Mouse (Mus musculus): ENCODE results near the gene Lhx8. TPM values are rescaled to one million over a fixed set of nuclear protein-coding genes. Genes with fewer than 3 reads are reported as not detected.

The Lhx8 gene
- total and polyA plus RNA-seq, 3 experiments: 0.16 TPM; not detected in 2

DNA sequence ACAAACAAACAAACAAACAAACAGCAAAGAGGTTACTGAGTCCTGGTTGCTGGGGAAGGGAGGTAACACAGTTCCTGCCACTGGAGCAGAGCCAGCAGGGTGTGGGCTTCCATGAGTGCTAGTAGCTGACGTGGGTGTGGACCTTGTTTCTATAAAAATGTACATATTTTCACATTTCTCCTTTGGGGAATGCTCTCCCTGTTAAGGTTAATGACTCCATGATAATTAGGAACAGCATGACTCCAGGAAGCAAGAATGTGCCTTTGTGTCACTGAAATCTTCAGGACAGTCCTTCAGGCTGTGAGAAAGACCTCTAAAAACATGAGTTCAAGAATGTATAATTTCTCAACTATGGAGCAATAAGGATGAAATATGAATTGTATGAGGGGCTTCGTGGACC, 28.8 kb upstream of the Lhx8 start:
- peaks cover 33% of the 10 kb centered on the region for H3K9me3 ChIP-seq (replicated peaks)
- no peak overlapping the region for H3K4me3 ChIP-seq (ENCODE audit: low read depth, low read length)
- no peaks in the 10 kb centered on the region for H3K27me3 ChIP-seq (ENCODE audit: insufficient read depth, low read length)
- TF ChIP-seq GATA2 (IDR thresholded peaks at IDR 0.05; ENCODE audit: borderline replicate concordance, low read depth, low read length): no peak
- no peak for TF ChIP-seq CTCF (IDR thresholded peaks at IDR 0.05; ENCODE audit: low read depth, low read length)
- TF ChIP-seq GATA1 (IDR thresholded peaks at IDR 0.05; ENCODE audit: borderline replicate concordance, low read length): no peak
- TF ChIP-seq POLR2AphosphoS5 (IDR thresholded peaks at IDR 0.05; ENCODE audit: insufficient replicate concordance, low read depth, low read length): no peak
- TF ChIP-seq TAL1 (conservative IDR thresholded peaks at IDR 0.05; ENCODE audit: low read depth, low read length): no peak
- no peak for DNase-seq (ENCODE audit: low spot score)
- H3K4me1 ChIP-seq (ENCODE audit: insufficient read depth, low read depth, low read length): no peaks in the 10 kb centered on the region
- no peak for ATAC-seq (ENCODE audit: extremely low read depth, insufficient number of reproducible peaks, low FRiP score, poor library complexity, severe bottlenecking)
- H3K36me3 ChIP-seq (replicated peaks): no peaks in the 10 kb centered on the region

DNA sequence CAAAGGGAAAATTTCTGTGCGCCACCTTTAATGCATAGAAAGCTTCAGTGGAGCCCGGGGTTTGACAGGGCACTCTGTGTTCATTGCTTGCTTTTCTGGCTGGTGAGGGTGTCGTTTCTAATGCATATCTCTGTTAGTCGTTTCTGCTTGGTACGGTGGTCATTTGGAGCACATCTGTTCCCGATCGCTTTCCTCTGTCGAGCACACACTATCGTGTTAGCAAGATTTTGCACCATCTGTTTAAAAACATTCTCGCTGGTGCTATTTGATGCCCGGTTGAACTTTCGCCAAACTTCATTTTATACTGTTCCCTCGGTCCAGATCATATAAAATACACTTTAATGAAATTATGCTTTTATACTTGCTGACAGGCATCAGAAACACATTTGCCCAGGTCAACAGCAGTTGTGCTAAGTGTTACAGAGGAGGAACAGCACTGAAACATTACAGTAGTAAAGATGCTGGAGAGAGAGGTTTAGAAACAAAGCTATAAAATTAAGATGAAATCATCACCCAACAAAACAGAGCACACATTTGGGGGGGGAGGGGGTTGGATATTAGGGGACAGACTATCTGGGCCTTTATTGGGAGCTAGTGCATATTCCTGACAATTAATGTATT, 9.9 kb upstream of the Lhx8 start:
- TF ChIP-seq GATA2 (IDR thresholded peaks at IDR 0.05; ENCODE audit: borderline replicate concordance, low read depth, low read length) (no peak), TAL1 (conservative IDR thresholded peaks at IDR 0.05; ENCODE audit: low read depth, low read length) (no peak), GATA1 (IDR thresholded peaks at IDR 0.05; ENCODE audit: borderline replicate concordance, low read length) (no peak), POLR2AphosphoS5 (IDR thresholded peaks at IDR 0.05; ENCODE audit: insufficient replicate concordance, low read depth, low read length) (no peak)
- ATAC-seq (ENCODE audit: extremely low read depth, insufficient number of reproducible peaks, low FRiP score, poor library complexity, severe bottlenecking) (no peak), DNase-seq (ENCODE audit: low spot score) (no peak)
- H3K4me3 ChIP-seq (ENCODE audit: low read depth, low read length): no peak overlapping the region
- H3K4me1 ChIP-seq (ENCODE audit: insufficient read depth, low read depth, low read length): no peaks in the 10 kb centered on the region
- peaks cover 49% of the 10 kb centered on the region for H3K9me3 ChIP-seq (replicated peaks)
- no peaks in the 10 kb centered on the region for H3K27me3 ChIP-seq (ENCODE audit: insufficient read depth, low read length)
- no peaks in the 10 kb centered on the region for H3K36me3 ChIP-seq (replicated peaks)

DNA sequence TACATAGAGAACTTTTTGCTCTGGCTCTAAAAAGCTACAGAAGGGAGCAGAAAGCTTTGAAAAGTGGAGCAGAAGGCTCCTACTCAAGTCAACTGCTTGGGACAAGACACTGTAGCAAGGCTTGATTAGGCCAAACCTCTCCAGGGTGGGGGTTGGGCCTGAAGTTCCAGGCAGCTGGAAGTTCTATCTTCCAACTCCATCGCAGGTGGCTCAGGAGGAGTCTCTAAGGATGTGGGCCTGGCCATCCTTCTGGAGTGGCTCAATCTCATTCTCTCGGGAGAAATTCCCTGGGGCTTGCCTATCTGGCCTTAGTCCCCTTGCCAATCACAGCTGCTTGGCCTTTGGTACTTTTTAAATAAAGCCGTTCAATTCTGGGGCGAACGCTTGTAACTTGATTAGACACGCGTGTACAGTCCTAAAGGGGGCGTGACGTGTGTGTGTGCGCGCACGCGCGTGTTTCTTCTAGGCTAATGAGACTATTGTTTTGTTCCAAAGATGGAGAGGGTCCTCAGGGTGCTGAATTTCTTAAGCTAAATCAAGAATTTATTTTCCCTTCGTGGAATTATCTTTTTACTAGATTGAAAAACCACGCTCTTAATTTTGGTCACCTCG, 9.3 kb upstream of the Lhx8 start:
- DNase-seq (ENCODE audit: low spot score) (no peak), ATAC-seq (ENCODE audit: extremely low read depth, insufficient number of reproducible peaks, low FRiP score, poor library complexity, severe bottlenecking) (no peak)
- Histone ChIP-seq H3K9me3 (replicated peaks) (peaks cover 49% of the 10 kb centered on the region), H3K4me1 (ENCODE audit: insufficient read depth, low read depth, low read length) (no peaks in the 10 kb centered on the region), H3K4me3 (ENCODE audit: low read depth, low read length) (no peak overlapping the region), H3K36me3 (replicated peaks) (no peaks in the 10 kb centered on the region), H3K27me3 (ENCODE audit: insufficient read depth, low read length) (no peaks in the 10 kb centered on the region)
- TF ChIP-seq POLR2AphosphoS5 (IDR thresholded peaks at IDR 0.05; ENCODE audit: insufficient replicate concordance, low read depth, low read length): no peak
- no peak for TF ChIP-seq CTCF (IDR thresholded peaks at IDR 0.05; ENCODE audit: low read depth, low read length)
- TF ChIP-seq GATA2 (IDR thresholded peaks at IDR 0.05; ENCODE audit: borderline replicate concordance, low read depth, low read length): no peak

DNA sequence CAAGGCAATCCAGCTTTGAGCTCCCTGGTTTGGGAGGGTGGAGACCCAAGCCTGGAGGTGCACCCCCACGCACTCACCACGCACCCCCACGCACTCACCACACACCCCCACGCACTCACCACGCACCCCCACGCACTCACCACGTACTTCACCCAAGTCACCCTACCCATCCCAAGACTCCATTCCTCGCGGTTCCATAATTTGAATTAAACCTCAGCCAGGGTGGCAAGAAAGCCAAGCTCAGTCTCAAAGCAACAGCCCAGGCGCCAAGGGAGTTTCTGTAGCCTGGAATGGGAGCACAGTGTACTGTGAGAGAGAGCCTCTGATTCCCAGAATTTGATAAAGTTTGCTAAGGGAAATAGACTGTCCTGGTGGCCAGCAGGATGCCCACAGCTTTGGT, 4.3 kb upstream of the Lhx8 start:
- Histone ChIP-seq H3K4me1 (ENCODE audit: insufficient read depth, low read depth, low read length) (no peaks in the 10 kb centered on the region), H3K9me3 (replicated peaks) (peaks cover 66% of the 10 kb centered on the region), H3K4me3 (ENCODE audit: low read depth, low read length) (no peak overlapping the region), H3K36me3 (replicated peaks) (no peaks in the 10 kb centered on the region), H3K27me3 (ENCODE audit: insufficient read depth, low read length) (no peaks in the 10 kb centered on the region)
- DNase-seq (ENCODE audit: low spot score) (no peak), ATAC-seq (ENCODE audit: extremely low read depth, insufficient number of reproducible peaks, low FRiP score, poor library complexity, severe bottlenecking) (no peak)
- TF ChIP-seq TAL1 (conservative IDR thresholded peaks at IDR 0.05; ENCODE audit: low read depth, low read length) (no peak), POLR2AphosphoS5 (IDR thresholded peaks at IDR 0.05; ENCODE audit: insufficient replicate concordance, low read depth, low read length) (no peak), GATA1 (IDR thresholded peaks at IDR 0.05; ENCODE audit: borderline replicate concordance, low read length) (no peak)

DNA sequence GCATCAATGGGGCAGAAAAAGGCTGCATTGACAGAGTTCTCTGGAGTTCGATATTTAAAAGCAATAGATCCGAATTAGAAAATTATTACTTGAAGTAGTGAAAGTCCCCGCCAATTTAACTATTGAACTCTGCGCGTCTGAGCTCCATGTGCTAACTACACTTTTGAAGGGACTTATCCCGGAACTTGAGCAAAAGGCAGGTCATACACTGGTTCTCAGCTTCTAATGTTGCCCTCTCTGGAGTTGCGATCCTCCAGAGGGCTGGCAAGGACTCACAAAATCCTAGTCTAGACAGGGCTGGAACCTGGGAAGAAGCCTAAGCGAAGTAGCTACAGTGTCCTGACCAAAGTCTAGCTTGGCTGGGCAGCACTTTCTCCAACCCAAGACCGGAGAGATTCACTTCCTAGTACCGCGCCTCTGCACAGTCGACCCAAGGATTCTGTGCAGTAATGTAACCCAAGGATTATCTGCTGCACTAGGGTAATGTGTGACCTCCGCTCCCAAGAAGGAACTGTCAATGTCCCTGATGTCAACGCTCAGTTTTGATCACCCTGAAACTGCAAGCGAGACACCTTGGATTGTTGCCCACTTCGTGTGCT, 3.0 kb upstream of the Lhx8 start:
- no peaks in the 10 kb centered on the region for H3K4me1 ChIP-seq (ENCODE audit: insufficient read depth, low read depth, low read length)

DNA sequence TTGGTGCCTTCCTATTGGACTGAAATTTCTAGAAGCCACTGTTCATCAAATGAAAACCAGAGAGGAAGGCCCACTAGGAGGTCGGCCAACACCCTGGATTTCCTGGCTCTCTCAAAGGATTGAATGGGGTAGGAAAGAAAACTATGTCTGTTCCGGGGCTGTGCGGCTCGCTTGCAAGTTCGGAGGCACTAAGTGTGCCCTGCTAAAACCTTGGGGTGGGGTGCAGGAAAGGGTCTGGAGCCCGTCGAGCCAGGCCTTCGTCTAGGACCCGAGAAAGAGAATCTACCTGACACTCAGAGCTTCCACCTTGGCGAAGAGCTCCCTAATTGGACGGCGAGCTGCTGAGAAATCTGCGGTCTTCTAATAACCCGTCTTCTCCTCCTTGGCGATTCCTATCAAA, 2.5 kb upstream of the Lhx8 start:
- H3K4me3 ChIP-seq (ENCODE audit: low read depth, low read length): no peak overlapping the region
- H3K36me3 ChIP-seq (replicated peaks): no peaks in the 10 kb centered on the region
- no peaks in the 10 kb centered on the region for H3K27me3 ChIP-seq (ENCODE audit: insufficient read depth, low read length)
- ATAC-seq (ENCODE audit: extremely low read depth, insufficient number of reproducible peaks, low FRiP score, poor library complexity, severe bottlenecking) (no peak), DNase-seq (ENCODE audit: low spot score) (no peak)
- TF ChIP-seq POLR2AphosphoS5 (IDR thresholded peaks at IDR 0.05; ENCODE audit: insufficient replicate concordance, low read depth, low read length): no peak
- TF ChIP-seq GATA1 (IDR thresholded peaks at IDR 0.05; ENCODE audit: borderline replicate concordance, low read length): no peak
- TF ChIP-seq GATA2 (IDR thresholded peaks at IDR 0.05; ENCODE audit: borderline replicate concordance, low read depth, low read length): no peak
- no peak for TF ChIP-seq CTCF (IDR thresholded peaks at IDR 0.05; ENCODE audit: low read depth, low read length)
- H3K4me1 ChIP-seq (ENCODE audit: insufficient read depth, low read depth, low read length): no peaks in the 10 kb centered on the region
- peaks cover 66% of the 10 kb centered on the region for H3K9me3 ChIP-seq (replicated peaks)

More for the DNA sequence above, 3.0 kb upstream of the Lhx8 start:
- H3K4me3 ChIP-seq (ENCODE audit: low read depth, low read length): no peak overlapping the region
- DNase-seq (ENCODE audit: low spot score) (no peak), ATAC-seq (ENCODE audit: extremely low read depth, insufficient number of reproducible peaks, low FRiP score, poor library complexity, severe bottlenecking) (no peak)
- no peaks in the 10 kb centered on the region for H3K27me3 ChIP-seq (ENCODE audit: insufficient read depth, low read length)
- H3K36me3 ChIP-seq (replicated peaks): no peaks in the 10 kb centered on the region
- TF ChIP-seq GATA2 (IDR thresholded peaks at IDR 0.05; ENCODE audit: borderline replicate concordance, low read depth, low read length) (no peak), GATA1 (IDR thresholded peaks at IDR 0.05; ENCODE audit: borderline replicate concordance, low read length) (no peak), CTCF (IDR thresholded peaks at IDR 0.05; ENCODE audit: low read depth, low read length) (no peak), POLR2AphosphoS5 (IDR thresholded peaks at IDR 0.05; ENCODE audit: insufficient replicate concordance, low read depth, low read length) (no peak), TAL1 (conservative IDR thresholded peaks at IDR 0.05; ENCODE audit: low read depth, low read length) (no peak)
- H3K9me3 ChIP-seq (replicated peaks): peaks cover 62% of the 10 kb centered on the region

Data from G1E (cell line).